8 mouse cellular contexts compared by ENCODE assay signal in genomic region chr8:71601939-71602665, GRCm38 (mm10). TPM values are rescaled to one million over a fixed set of nuclear protein-coding genes. Genes with fewer than 3 reads are reported as not detected.
A peak's percentile ranks its signal among the peaks of the same experiment; 100 is the strongest.
DNase-seq lines count a peak whose midpoint lies in the region; ATAC-seq and TF ChIP-seq lines count a peak whose summit lies in the region.

No protein-coding gene starts in this region.

- no peaks in the 10 kb centered on the region for H3K9me3 ChIP-seq in kidney, embryonic 14.5 days (ENCODE audit: control insufficient read depth, low read length)
- no peaks in the 10 kb centered on the region for H3K9me3 ChIP-seq in hindbrain, embryonic 13.5 days
- no peaks in the 10 kb centered on the region for H3K9me3 ChIP-seq in midbrain, embryonic 12.5 days

- no peak for TF ChIP-seq CTCF in bone marrow macrophage, adult 2 months (IDR thresholded peaks at IDR 0.05; ENCODE audit: low read depth, low read length)

- H3K27ac ChIP-seq in kidney, embryonic 14.5 days (ENCODE audit: low read depth, low read length): no peak overlapping the region
- H3K27ac ChIP-seq in bone marrow macrophage, adult 2 months (ENCODE audit: insufficient read depth, low read depth, low read length): no peak overlapping the region
- peak overlapping the region; percentile 31; the same call in 1 of the 2 replicates for H3K27ac ChIP-seq in hindbrain, embryonic 13.5 days
- H3K27ac ChIP-seq in midbrain, embryonic 12.5 days (replicated peaks): no peak overlapping the region

- H3K4me2 ChIP-seq in kidney, embryonic 14.5 days (replicated peaks; ENCODE audit: low read depth, low read length): peak overlapping the region; percentile 63
- peak overlapping the region; percentile 55 for H3K4me2 ChIP-seq in hindbrain, embryonic 13.5 days
- peak overlapping the region; percentile 39 for H3K4me2 ChIP-seq in midbrain, embryonic 12.5 days (replicated peaks)

- 3% methylated on average over 64 of the region's 65 CpGs for WGBS in kidney, embryonic 14.5 days
- 2% methylated on average over 65 of the region's 65 CpGs for WGBS in hindbrain, embryonic 13.5 days
- WGBS in midbrain, embryonic 12.5 days: 4% methylated on average over 59 of the region's 65 CpGs

- peak; percentile 14 for ATAC-seq in kidney, embryonic 14.5 days (ENCODE audit: low FRiP score, low TSS enrichment)
- ATAC-seq in hindbrain, embryonic 13.5 days (ENCODE audit: low FRiP score): peak; percentile 7
- peak; percentile 23; the same call in 1 of the 2 replicates for ATAC-seq in midbrain, embryonic 12.5 days (ENCODE audit: low FRiP score, low read depth)
- no peak for ATAC-seq in monocyte, adult 5-6 weeks (replicated peaks; ENCODE audit: insufficient number of reproducible peaks, low FRiP score, low TSS enrichment, poor library complexity, severe bottlenecking)

- DNase-seq in kidney, adult 8-10 months: no peak
- no peak for DNase-seq in ovary, adult 18-20 months (ENCODE audit: low spot score)
- no peak for DNase-seq in cerebellum, postnatal 14 days

- peaks cover 24% of the 10 kb centered on the region for H3K27me3 ChIP-seq in kidney, embryonic 14.5 days (ENCODE audit: control insufficient read depth, insufficient read depth, low read length)
- peaks cover 56% of the 10 kb centered on the region for H3K27me3 ChIP-seq in hindbrain, embryonic 13.5 days
- peaks cover 67% of the 10 kb centered on the region for H3K27me3 ChIP-seq in midbrain, embryonic 12.5 days

- no peaks in the 10 kb centered on the region for H3K36me3 ChIP-seq in kidney, embryonic 14.5 days (ENCODE audit: control insufficient read depth, insufficient read depth, low read length)
- peaks cover 12% of the 10 kb centered on the region for H3K36me3 ChIP-seq in hindbrain, embryonic 13.5 days
- 0 out of 2 replicates have a peak, but pooled peaks cover 9% of the 10 kb centered on the region for H3K36me3 ChIP-seq in midbrain, embryonic 12.5 days

- H3K9ac ChIP-seq in kidney, embryonic 14.5 days (ENCODE audit: low read depth, low read length): peak overlapping the region; percentile 50
- H3K9ac ChIP-seq in hindbrain, embryonic 13.5 days: peak overlapping the region; percentile 64
- peak overlapping the region; percentile 15 for H3K9ac ChIP-seq in midbrain, embryonic 12.5 days (replicated peaks)

- TF ChIP-seq POLR2A in bone marrow macrophage, adult 2 months (IDR thresholded peaks at IDR 0.05; ENCODE audit: borderline replicate concordance, low read depth, low read length): no peak

- peaks cover 15% of the 10 kb centered on the region for H3K4me1 ChIP-seq in kidney, embryonic 14.5 days (ENCODE audit: control insufficient read depth, insufficient read depth, low read length)
- H3K4me1 ChIP-seq in bone marrow macrophage, adult 2 months (ENCODE audit: control insufficient read depth, insufficient read depth, low read length): peaks cover 8% of the 10 kb centered on the region
- H3K4me1 ChIP-seq in hindbrain, embryonic 13.5 days (replicated peaks): peaks cover 21% of the 10 kb centered on the region
- peaks cover 15% of the 10 kb centered on the region; the same call in 1 of the 2 replicates for H3K4me1 ChIP-seq in midbrain, embryonic 12.5 days

- H3K4me3 ChIP-seq in kidney, embryonic 14.5 days (ENCODE audit: low read length): peak overlapping the region; percentile 29
- peak overlapping the region; percentile 2 for H3K4me3 ChIP-seq in bone marrow macrophage, adult 2 months (ENCODE audit: insufficient read depth, low read length)
- peak overlapping the region; percentile 34 for H3K4me3 ChIP-seq in hindbrain, embryonic 13.5 days
- H3K4me3 ChIP-seq in midbrain, embryonic 12.5 days: peak overlapping the region; percentile 28

RNA-seq across cellular contexts. Expression of gene Fam129c, which starts 4.7 kb away (rescaled TPM):
- polyA plus RNA-seq in kidney, embryonic 14.5 days (2014; fragmentation: Nextera tagmentation; extraction: Ambion mirVana): 2.7 and 3.4 TPM in 2 replicates
- polyA plus RNA-seq in bone marrow macrophage, adult 2 months (2012; ENCODE audit: insufficient read depth, insufficient read length, missing spikeins): 2.5 and 2.7 TPM in 2 replicates
- 6.9 and 8.2 TPM in 2 replicates for polyA plus RNA-seq in hindbrain, embryonic 13.5 days (2015; fragmentation: Nextera tagmentation; extraction: Ambion mirVana)
- polyA plus RNA-seq in midbrain, embryonic 12.5 days (2016; fragmentation: Nextera tagmentation; extraction: Ambion mirVana): 6.5 and 6.9 TPM in 2 replicates
- total RNA-seq in monocyte, adult 5-6 weeks (2017): 6.3 to 12.8 TPM (median 6.9 TPM) in 3 replicates

RNA-seq across cellular contexts. Expression of gene Colgalt1, which starts 8.7 kb away (rescaled TPM):
- 61.4 and 76.8 TPM in 2 replicates for polyA plus RNA-seq in kidney, embryonic 14.5 days (2014; fragmentation: Nextera tagmentation; extraction: Ambion mirVana)
- 111 and 113 TPM in 2 replicates for polyA plus RNA-seq in bone marrow macrophage, adult 2 months (2012; ENCODE audit: insufficient read depth, insufficient read length, missing spikeins)
- polyA plus RNA-seq in hindbrain, embryonic 13.5 days (2015; fragmentation: Nextera tagmentation; extraction: Ambion mirVana): 57.5 and 63.2 TPM in 2 replicates
- 52.1 and 56.2 TPM in 2 replicates for polyA plus RNA-seq in midbrain, embryonic 12.5 days (2016; fragmentation: Nextera tagmentation; extraction: Ambion mirVana)
- total RNA-seq in monocyte, adult 5-6 weeks (2017): 39.9 to 78.4 TPM (median 65.4 TPM) in 3 replicates

RNA-seq across cellular contexts. Expression of gene Pgls, which starts 10.1 kb away (rescaled TPM):
- 283 and 289 TPM in 2 replicates for polyA plus RNA-seq in kidney, embryonic 14.5 days (2014; fragmentation: Nextera tagmentation; extraction: Ambion mirVana)
- 83.5 and 88.9 TPM in 2 replicates for polyA plus RNA-seq in bone marrow macrophage, adult 2 months (2012; ENCODE audit: insufficient read depth, insufficient read length, missing spikeins)
- polyA plus RNA-seq in hindbrain, embryonic 13.5 days (2015; fragmentation: Nextera tagmentation; extraction: Ambion mirVana): 197 and 204 TPM in 2 replicates
- polyA plus RNA-seq in midbrain, embryonic 12.5 days (2016; fragmentation: Nextera tagmentation; extraction: Ambion mirVana): 215 and 216 TPM in 2 replicates
- total RNA-seq in monocyte, adult 5-6 weeks (2017): 31.2 to 49.8 TPM (median 36.8 TPM) in 3 replicates

RNA-seq across cellular contexts. Expression of gene Slc27a1, which starts 33.4 kb away (rescaled TPM):
- 26.5 and 30.9 TPM in 2 replicates for polyA plus RNA-seq in kidney, embryonic 14.5 days (2014; fragmentation: Nextera tagmentation; extraction: Ambion mirVana)
- polyA plus RNA-seq in bone marrow macrophage, adult 2 months (2012; ENCODE audit: insufficient read depth, insufficient read length, missing spikeins): 85.4 and 86.3 TPM in 2 replicates
- 78.5 and 81.9 TPM in 2 replicates for polyA plus RNA-seq in hindbrain, embryonic 13.5 days (2015; fragmentation: Nextera tagmentation; extraction: Ambion mirVana)
- 38.4 and 44.4 TPM in 2 replicates for polyA plus RNA-seq in midbrain, embryonic 12.5 days (2016; fragmentation: Nextera tagmentation; extraction: Ambion mirVana)
- total RNA-seq in monocyte, adult 5-6 weeks (2017): 0.53 to 1.2 TPM (median 0.76 TPM) in 3 replicates

RNA-seq across cellular contexts. Expression of gene Nxnl1, which starts 35.7 kb away (rescaled TPM):
- 0.16 and 0.27 TPM in 2 replicates for polyA plus RNA-seq in kidney, embryonic 14.5 days (2014; fragmentation: Nextera tagmentation; extraction: Ambion mirVana)
- polyA plus RNA-seq in bone marrow macrophage, adult 2 months (2012; ENCODE audit: insufficient read depth, insufficient read length, missing spikeins): not detected in 2 replicates
- polyA plus RNA-seq in hindbrain, embryonic 13.5 days (2015; fragmentation: Nextera tagmentation; extraction: Ambion mirVana): not detected in 2 replicates
- not detected in 2 replicates for polyA plus RNA-seq in midbrain, embryonic 12.5 days (2016; fragmentation: Nextera tagmentation; extraction: Ambion mirVana)
- total RNA-seq in monocyte, adult 5-6 weeks (2017): not detected in 3 replicates
